Mouse (Mus musculus): ENCODE measurements around the gene Clgn.

- TF ChIP-seq EP300 (IDR thresholded peaks at IDR 0.05), result no peak
- TF ChIP-seq CTCF (IDR thresholded peaks at IDR 0.05), result no peak
Observed at GRCm38 (mm10) chr8:83441656-83442242, 52.1 kb downstream of the Clgn start.
